Mouse (Mus musculus) E14TG2a.4 (cell line): ENCODE data around the gene Olfr157.
A peak's percentile ranks its signal among the peaks of the same experiment; 100 is the strongest.
"Not testable (repeated sequence)": the region's sequence is repeated elsewhere in the genome, so short reads cannot be mapped to it uniquely, and the experiment has no call there.

Experiments
- H3K27me3 ChIP-seq: 2 replicates; pipeline ENCODE4 v1.6.1; 2014; ENCODE audit warnings: low read length, control low read depth; ENCODE audit not compliant: insufficient read depth
- H3K36me3 ChIP-seq: 2 replicates; pipeline ENCODE4 v1.6.1; 2014; ENCODE audit warnings: low read length, control low read depth; ENCODE audit not compliant: insufficient read depth
- H3K4me1 ChIP-seq: replicated peaks from 2 replicates; pipeline ENCODE4 v1.6.1; 2014; ENCODE audit warnings: low read depth, low read length, control low read depth
- H3K4me3 ChIP-seq: replicated peaks from 2 replicates; pipeline ENCODE4 v1.5.1; 2014; ENCODE audit warnings: mild to moderate bottlenecking, low read length
- H3K9me3 ChIP-seq: 2 replicates; pipeline ENCODE4 v1.6.1; 2014; ENCODE audit warnings: low read length, control low read depth
- CTCF ChIP-seq: conservative IDR thresholded peaks from 2 replicates; pipeline ENCODE4 v1.5.1; 2014; ENCODE audit warnings: low read length
- NANOG ChIP-seq: IDR thresholded peaks from 2 replicates; pipeline ENCODE4 v1.6.1; 2014; ENCODE audit warnings: borderline replicate concordance, low read length, mixed read lengths
- POU5F1 ChIP-seq: IDR thresholded peaks from 2 replicates; pipeline ENCODE4 v1.6.1; 2014; ENCODE audit warnings: low read length, borderline replicate concordance

Olfr157 gene

GRCm38 (mm10) chr4:43832031-43832430, 8.0 kb downstream of the Olfr157 start:
- Histone ChIP-seq H3K4me1 (peaks cover 6% of the 10 kb centered on the region; the same call in 1 of the 2 replicates), H3K27me3 (no peaks in the 10 kb centered on the region; the same call in 1 of the 2 replicates), H3K36me3 (no peaks in the 10 kb centered on the region), H3K4me3 (no peak overlapping the region), H3K9me3 (no peaks in the 10 kb centered on the region)
- TF ChIP-seq CTCF (peak; percentile 61), NANOG (no peak)

DNA sequence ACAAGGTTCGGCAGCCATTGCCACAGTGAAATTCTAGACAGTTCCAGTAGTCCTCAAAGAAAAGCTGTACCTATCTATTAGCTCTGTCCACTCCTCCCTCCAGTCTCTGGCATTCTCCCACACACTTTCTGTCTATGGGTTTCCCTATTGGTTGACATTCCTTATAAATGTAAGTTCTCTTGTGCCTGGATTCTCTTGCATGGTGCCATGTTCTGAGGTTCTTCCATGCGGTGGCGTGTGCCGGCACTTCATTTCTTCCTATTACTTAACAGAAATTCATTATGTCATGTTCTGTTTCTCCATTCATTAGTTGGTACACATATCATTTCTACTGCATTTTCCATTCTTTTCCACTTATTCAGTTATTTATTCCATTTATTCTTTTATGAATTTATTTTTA, 11.2 kb downstream of the Olfr157 start:
- Histone ChIP-seq H3K4me1 (peaks cover 15% of the 10 kb centered on the region), H3K4me3 (no peak overlapping the region), H3K9me3 (no peaks in the 10 kb centered on the region), H3K27me3 (no peaks in the 10 kb centered on the region; the same call in 1 of the 2 replicates), H3K36me3 (no peaks in the 10 kb centered on the region)
- TF ChIP-seq NANOG (no peak), POU5F1 (no peak), CTCF (no peak)

DNA sequence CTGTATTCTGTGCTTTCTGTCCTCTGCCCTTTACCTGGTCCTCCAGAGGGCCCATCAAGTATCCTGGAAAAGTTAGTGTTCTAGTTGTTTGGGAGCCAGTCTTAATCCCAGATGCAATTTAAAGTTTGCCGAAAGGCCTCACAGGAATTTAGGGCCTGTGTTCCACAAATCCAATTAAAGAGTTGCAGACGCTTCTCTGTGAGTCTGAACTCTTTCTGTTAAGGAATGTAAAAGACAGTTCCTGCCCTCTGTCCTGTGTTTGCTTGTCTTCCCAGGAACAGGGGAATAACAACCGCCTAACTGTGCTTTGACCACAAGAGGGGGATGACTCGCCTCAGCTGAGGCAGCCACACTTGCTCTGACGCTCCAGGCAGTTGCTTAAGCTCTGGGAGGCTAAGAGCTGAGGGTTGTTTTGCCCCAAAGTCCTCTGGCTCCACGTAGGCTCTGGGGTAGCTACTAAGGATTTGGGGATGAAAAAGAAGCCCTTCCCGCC, 16.1 kb downstream of the Olfr157 start, which contains the start of gene Olfr156:
Olfr156 (minus strand) TSS at position 51 of the 493 bp plus-strand sequence.
- Histone ChIP-seq H3K4me3 (no peak within 1 kb of the TSS), H3K36me3 (no peaks in the 10 kb centered on the region), H3K9me3 (no peaks in the 10 kb centered on the region), H3K4me1 (peaks cover 21% of the 10 kb centered on the region), H3K27me3 (0 out of 2 replicates have a peak, but pooled peaks cover 13% of the 10 kb centered on the region)
- TF ChIP-seq POU5F1 (no peak), CTCF (peak; percentile 44), NANOG (no peak)

DNA sequence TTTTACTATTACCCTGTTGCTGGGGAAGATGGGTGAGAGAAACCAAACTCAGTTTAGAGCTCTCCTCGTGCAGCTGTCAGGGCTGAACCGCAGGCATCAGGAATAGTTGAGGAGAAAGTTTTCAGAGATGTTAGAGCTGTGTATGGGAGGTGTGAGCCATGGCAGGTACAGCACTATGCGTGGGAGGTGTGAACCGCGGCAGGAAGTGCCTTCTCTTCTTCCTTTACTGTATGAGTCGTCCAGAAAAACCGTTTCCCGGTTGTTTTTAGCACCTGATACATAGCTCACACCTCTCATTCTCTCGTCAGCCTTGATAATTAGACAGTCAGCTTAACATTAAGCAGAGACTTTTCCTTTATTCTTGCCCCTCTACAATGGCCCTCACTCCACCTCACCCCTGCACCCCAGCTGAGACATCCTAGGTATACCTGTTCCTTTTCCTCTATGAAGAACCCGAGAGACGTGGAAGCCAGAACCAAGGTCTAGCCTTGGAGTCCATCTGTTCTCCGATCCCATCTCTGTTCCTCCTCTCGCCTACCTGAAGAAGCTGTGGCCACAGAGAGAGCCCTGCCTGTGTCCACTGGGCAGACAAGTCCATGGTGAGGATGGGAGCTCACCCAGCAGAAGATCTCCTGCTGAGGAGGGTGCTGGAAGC, 17.0 kb downstream of the Olfr157 start:
- Histone ChIP-seq H3K4me3 (no peak overlapping the region), H3K27me3 (0 out of 2 replicates have a peak, but pooled peaks cover 13% of the 10 kb centered on the region), H3K4me1 (peaks cover 21% of the 10 kb centered on the region), H3K9me3 (no peaks in the 10 kb centered on the region), H3K36me3 (no peaks in the 10 kb centered on the region)
- no peak for TF ChIP-seq NANOG
- no peak for TF ChIP-seq POU5F1
- TF ChIP-seq CTCF, result no peak

DNA sequence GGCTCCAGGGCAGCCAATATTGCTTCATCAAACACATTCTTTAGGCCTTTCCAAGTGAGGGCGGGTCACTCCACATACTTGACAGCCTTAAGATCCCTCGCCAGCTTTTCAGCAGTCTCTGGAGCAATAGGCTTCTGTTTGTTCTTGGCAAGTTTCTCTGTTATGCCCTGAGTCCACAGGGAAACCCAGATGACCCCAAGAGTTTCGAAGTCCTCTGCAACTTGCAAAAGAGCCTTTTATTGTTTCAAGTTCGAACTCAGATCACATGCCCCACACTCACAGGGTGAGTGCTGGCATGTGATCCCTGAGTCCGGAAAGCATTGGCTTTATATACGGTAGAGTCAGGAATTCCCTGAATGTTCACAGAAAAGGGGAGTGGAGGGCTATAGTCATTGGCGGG, 41.1 kb downstream of the Olfr157 start:
- TF ChIP-seq CTCF, result no peak
- H3K4me3 ChIP-seq, result 0 out of 2 replicates have a peak overlapping the region, but pooled peaks have one; percentile 21
- H3K4me1 ChIP-seq, result peaks cover 58% of the 10 kb centered on the region
- no peaks in the 10 kb centered on the region for H3K9me3 ChIP-seq
- H3K27me3 ChIP-seq, result no peaks in the 10 kb centered on the region
- no peaks in the 10 kb centered on the region for H3K36me3 ChIP-seq

- H3K4me3 ChIP-seq, result 0 out of 2 replicates have a peak overlapping the region, but pooled peaks have one; percentile 26
- H3K9me3 ChIP-seq, result not testable (repeated sequence)
- peak; percentile 13; the same call in 1 of the 2 replicates for TF ChIP-seq POU5F1
- TF ChIP-seq NANOG, result peak; percentile 89
Measured at GRCm38 (mm10) chr4:43795844-43796243, 44.2 kb downstream of the Olfr157 start.

GRCm38 (mm10) chr4:43795296-43795695, 44.7 kb downstream of the Olfr157 start:
- no peaks in the 10 kb centered on the region for H3K27me3 ChIP-seq
- H3K4me3 ChIP-seq, result 0 out of 2 replicates have a peak overlapping the region, but pooled peaks have one; percentile 26
- H3K4me1 ChIP-seq, result peaks cover 73% of the 10 kb centered on the region
- H3K36me3 ChIP-seq, result no peaks in the 10 kb centered on the region
- TF ChIP-seq NANOG (peak; percentile 27; the same call in 1 of the 2 replicates), CTCF (no peak)
- no peaks in the 10 kb centered on the region for H3K9me3 ChIP-seq

More at GRCm38 (mm10) chr4:43795844-43796243, 44.2 kb downstream of the Olfr157 start:
- H3K4me1 ChIP-seq, result peaks cover 73% of the 10 kb centered on the region
- H3K27me3 ChIP-seq, H3K36me3 ChIP-seq: not testable (repeated sequence)
